Mouse (Mus musculus): Measurements from ENCODE around the gene Foxred2.

DNA sequence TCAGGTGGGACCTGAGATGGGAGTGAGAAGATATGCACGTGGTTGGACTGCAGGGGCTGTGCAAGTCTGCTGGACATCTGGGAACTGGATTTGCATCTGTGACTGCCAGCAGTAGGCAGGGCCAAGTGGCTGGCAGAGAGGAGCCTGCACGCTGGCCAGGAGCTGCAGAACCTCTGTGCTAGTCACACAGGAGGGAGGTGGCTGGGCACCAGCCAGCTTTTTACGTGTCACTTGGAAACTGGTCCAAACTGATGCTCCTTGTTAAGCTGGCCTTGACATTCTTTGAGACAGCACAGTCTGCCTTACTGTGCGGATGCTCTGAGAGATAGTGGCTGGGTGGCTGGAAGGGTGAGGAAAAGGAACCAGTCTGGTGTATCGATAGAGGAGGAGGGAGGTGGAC lies 32.0 kb upstream of the Foxred2 start:
- TF ChIP-seq POLR2A (IDR thresholded peaks at IDR 0.05; ENCODE audit: borderline replicate concordance, extremely low read depth, low read depth, low read length) (no peak), CTCF (IDR thresholded peaks at IDR 0.05; ENCODE audit: insufficient read depth, low read length) (no peak)
